Mouse (Mus musculus) thymus, adult 2 months (tissue): Measurements from ENCODE around the gene Timm17a. TPM values are rescaled to one million over a fixed set of nuclear protein-coding genes. Genes with fewer than 3 reads are reported as not detected.

Source experiments
- DNase-seq: peaks from one replicate; pipeline ENCODE4 v3.0.0; 2021
- H3K27ac ChIP-seq: fragments of 200-500 bp; 2 replicates; pipeline ENCODE4 v1.5.1; 2012; ENCODE audit warnings: low read length, control low read depth; ENCODE audit not compliant: control insufficient read depth, insufficient read depth
- H3K27me3 ChIP-seq: fragments of 200-500 bp; 2 replicates; pipeline ENCODE4 v1.6.1; 2012; ENCODE audit warnings: mild to moderate bottlenecking, low read length, moderate library complexity, mixed read lengths; ENCODE audit not compliant: control insufficient read depth, insufficient read depth
- H3K36me3 ChIP-seq: fragments of 200-500 bp; 2 replicates; pipeline ENCODE4 v1.6.1; 2012; ENCODE audit warnings: mild to moderate bottlenecking, low read length, moderate library complexity; ENCODE audit not compliant: control insufficient read depth, insufficient read depth
- H3K4me1 ChIP-seq: fragments of 200-500 bp; replicated peaks from 2 replicates; pipeline ENCODE4 v1.6.1; 2012; ENCODE audit warnings: low read length; ENCODE audit not compliant: control insufficient read depth, insufficient read depth
- H3K4me3 ChIP-seq: fragments of 200-500 bp; 2 replicates; pipeline ENCODE4 v1.5.1; 2012; ENCODE audit warnings: mild to moderate bottlenecking, low read length, control low read depth, moderate library complexity; ENCODE audit not compliant: control insufficient read depth, insufficient read depth
- CTCF ChIP-seq: fragments of 200-500 bp; IDR thresholded peaks from 2 replicates; pipeline ENCODE4 v1.5.1; 2012; ENCODE audit warnings: mild to moderate bottlenecking, control low read depth, low read length, moderate library complexity, borderline replicate concordance; ENCODE audit not compliant: control insufficient read depth, poor library complexity, insufficient read depth; ENCODE audit errors: extremely low read depth
- POLR2A ChIP-seq: fragments of 200-500 bp; IDR thresholded peaks from 2 replicates; pipeline ENCODE4 v1.6.1; 2012; ENCODE audit warnings: mild to moderate bottlenecking, low read length, control low read depth, moderate library complexity; ENCODE audit not compliant: control insufficient read depth, poor library complexity, insufficient read depth; ENCODE audit errors: extremely low read depth
- WGBS: fragments of 180-500 bp; shearing (Covaris S2); methylation state at CpG from one replicate; pipeline ENCODE4 v1.1.7; 2018; 5-methylcytosine and 5-hydroxymethylcytosine counted together
- polyA plus RNA-seq: library from polyadenylated mRNA; depleted of rRNA; stranded (reverse); fragments of >200 nt; gene quantifications from 2 replicates; pipeline ENCODE4 v1.2.3, GENCODE M21; 2012

The Timm17a gene
- polyA plus RNA-seq, 1 experiment, result 50.3 TPM

GRCm38 (mm10) chr1:135265834-135266233 lies 47.7 kb downstream of the Timm17a start:
- Histone ChIP-seq H3K27ac (no peak overlapping the region), H3K4me3 (no peak overlapping the region), H3K36me3 (peaks cover 11% of the 10 kb centered on the region), H3K4me1 (peaks cover 6% of the 10 kb centered on the region; the same call in 1 of the 2 replicates), H3K27me3 (no peaks in the 10 kb centered on the region)
- WGBS, result 78% methylated on average over 5 of the region's 5 CpGs
- no peak for DNase-seq
- TF ChIP-seq CTCF, result no peak
- no peak for TF ChIP-seq POLR2A

- H3K36me3 ChIP-seq, result peaks cover 11% of the 10 kb centered on the region
- peaks cover 8% of the 10 kb centered on the region; the same call in 1 of the 2 replicates for H3K4me1 ChIP-seq
- WGBS, result 90% methylated on average over 9 of the region's 9 CpGs
- H3K27ac ChIP-seq, result no peak overlapping the region
- H3K4me3 ChIP-seq, result no peak overlapping the region
- TF ChIP-seq CTCF (no peak), POLR2A (no peak)
- DNase-seq, result no peak
- no peaks in the 10 kb centered on the region for H3K27me3 ChIP-seq
Measured at GRCm38 (mm10) chr1:135263316-135263715, 50.3 kb downstream of the Timm17a start.

GRCm38 (mm10) chr1:135262329-135262728 lies 51.2 kb downstream of the Timm17a start:
- DNase-seq, result no peak
- TF ChIP-seq CTCF, result no peak
- Histone ChIP-seq H3K27me3 (no peaks in the 10 kb centered on the region), H3K27ac (no peak overlapping the region), H3K36me3 (peaks cover 11% of the 10 kb centered on the region), H3K4me1 (peaks cover 3% of the 10 kb centered on the region; the same call in 1 of the 2 replicates), H3K4me3 (no peak overlapping the region)
- WGBS, result 64% methylated on average over 3 of the region's 3 CpGs

- no peak for DNase-seq
- TF ChIP-seq CTCF, result no peak
- TF ChIP-seq POLR2A, result no peak
- Histone ChIP-seq H3K4me3 (no peak overlapping the region), H3K4me1 (peaks cover 3% of the 10 kb centered on the region; the same call in 1 of the 2 replicates), H3K36me3 (peaks cover 11% of the 10 kb centered on the region), H3K27me3 (no peaks in the 10 kb centered on the region), H3K27ac (no peak overlapping the region)
- WGBS, result 91% methylated on average over 6 of the region's 6 CpGs
Measured at GRCm38 (mm10) chr1:135260931-135261330, 52.6 kb downstream of the Timm17a start.

GRCm38 (mm10) chr1:135259128-135259436 lies 54.5 kb downstream of the Timm17a start:
- Histone ChIP-seq H3K4me3 (no peak overlapping the region), H3K27me3 (no peaks in the 10 kb centered on the region), H3K27ac (0 out of 2 replicates have a peak overlapping the region, but pooled peaks have one; percentile 19), H3K4me1 (peaks cover 3% of the 10 kb centered on the region; the same call in 1 of the 2 replicates), H3K36me3 (peaks cover 4% of the 10 kb centered on the region)
- DNase-seq, result peak; percentile 71
- 4% methylated on average over 10 of the region's 10 CpGs for WGBS
- TF ChIP-seq CTCF (0 out of 2 replicates have a peak, but pooled peaks have one; percentile 50), POLR2A (no peak)

GRCm38 (mm10) chr1:135258380-135259127 lies 55.0 kb downstream of the Timm17a start, which contains the start of gene Elf3:
Gene Elf3 (minus strand): TSS chr1:135258568.
- DNase-seq, result no peak
- H3K27ac ChIP-seq, result 0 out of 2 replicates have a peak within 1 kb of the TSS, but pooled peaks have one; percentile 19
- H3K36me3 ChIP-seq, result peaks cover 4% of the 10 kb centered on the region
- no peaks in the 10 kb centered on the region for H3K27me3 ChIP-seq
- H3K4me1 ChIP-seq, result peaks cover 3% of the 10 kb centered on the region; the same call in 1 of the 2 replicates
- no peak within 1 kb of the TSS for H3K4me3 ChIP-seq
- 74% methylated on average over 19 of the region's 19 CpGs for WGBS
- TF ChIP-seq POLR2A, result 0 out of 2 replicates have a peak, but pooled peaks have one; percentile 14
- no peak for TF ChIP-seq CTCF
